Mouse (Mus musculus) heart, adult 9 months (tissue): Measurements from ENCODE around the gene Igf2bp3.

Source experiments
- DNase-seq, 2 experiments: peaks; one replicate each; pipeline ENCODE4 v3.0.0; 2022; ENCODE audit warnings: low spot score in 2 of 2

Igf2bp3 gene

DNA sequence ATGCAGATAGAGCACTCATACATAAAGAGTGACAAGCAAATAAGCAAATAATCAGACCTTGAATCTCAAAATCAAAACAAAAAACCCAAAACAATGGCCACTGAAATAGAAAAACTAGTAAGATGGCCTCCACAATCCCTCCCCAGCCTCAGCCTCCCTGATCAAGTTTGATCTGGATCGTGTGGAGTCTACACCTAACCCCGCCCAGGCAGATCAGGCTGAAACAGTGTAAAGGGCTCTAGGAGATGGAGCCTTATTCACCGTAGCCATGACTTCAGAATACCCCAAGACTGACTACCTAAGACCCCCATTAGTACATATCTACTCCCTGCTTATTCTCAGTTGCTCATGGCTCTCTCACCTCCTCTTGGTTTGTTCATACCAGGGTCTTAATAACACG, 41.1 kb downstream of the Igf2bp3 start:
- no peak for DNase-seq

DNA sequence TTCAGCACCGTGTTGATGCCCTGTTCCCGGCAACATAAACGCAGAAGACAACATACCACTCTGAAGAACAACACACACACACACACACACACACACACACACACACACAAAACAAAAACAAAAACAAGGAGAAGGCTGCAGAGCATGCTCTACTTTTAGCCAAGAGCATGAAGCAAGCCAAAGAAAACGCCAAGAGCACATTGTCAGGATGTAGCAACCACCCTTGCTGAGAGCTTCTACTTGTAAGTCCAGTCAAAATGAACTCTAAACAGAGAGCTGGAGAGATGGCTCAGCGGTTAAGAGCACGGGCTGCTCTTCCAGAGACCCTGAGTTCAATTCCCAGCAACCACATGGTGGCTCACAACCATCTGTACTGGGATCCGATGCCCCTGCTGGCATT, 41.5 kb downstream of the Igf2bp3 start:
- DNase-seq: no peak

GRCm38 (mm10) chr6:49171216-49171615, 43.5 kb downstream of the Igf2bp3 start:
- no peak for DNase-seq

DNA sequence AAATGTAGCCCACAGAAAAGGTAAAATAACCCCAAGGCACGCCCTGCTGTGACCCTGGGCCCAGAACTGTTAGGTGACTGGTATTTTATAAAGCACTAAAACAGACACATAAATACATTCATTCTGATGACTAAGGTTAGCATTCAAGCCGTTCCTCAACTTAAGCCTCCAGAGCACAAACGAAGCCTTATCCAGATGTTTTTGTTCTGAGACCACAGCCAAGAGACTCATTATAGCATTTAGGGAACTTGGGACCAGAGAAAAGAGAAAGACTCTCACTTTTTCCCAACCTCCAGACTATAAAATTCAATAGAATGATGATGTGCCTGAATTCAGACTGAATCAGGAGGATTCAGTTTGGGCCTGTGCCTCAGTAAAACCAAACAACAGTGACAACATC, 46.1 kb downstream of the Igf2bp3 start:
- DNase-seq: no peak

- DNase-seq: no peak
Measured at GRCm38 (mm10) chr6:49167406-49167805, 47.4 kb downstream of the Igf2bp3 start.

- no peak for DNase-seq
Measured at GRCm38 (mm10) chr6:49166318-49166717, 48.4 kb downstream of the Igf2bp3 start.

DNA sequence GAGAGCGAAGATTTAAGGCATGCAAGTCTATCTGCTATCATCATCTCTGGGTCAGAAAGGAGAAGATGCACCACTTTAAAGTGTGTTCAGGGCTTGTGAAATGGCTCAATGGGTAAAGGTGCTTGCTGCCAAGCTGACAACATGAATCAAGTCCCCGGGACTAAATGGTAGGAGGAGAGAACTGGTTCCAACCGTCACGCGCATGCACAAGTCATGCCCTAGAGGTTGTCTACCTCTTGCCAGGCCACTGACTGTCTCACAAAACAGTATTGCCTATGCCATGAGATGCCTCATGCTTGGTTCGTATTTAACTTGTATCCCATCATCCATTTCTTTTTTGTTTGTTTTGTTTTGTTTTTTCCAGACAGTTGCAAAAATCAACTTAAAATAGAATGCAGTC, 48.9 kb downstream of the Igf2bp3 start:
- no peak for DNase-seq

- no peak for DNase-seq
Measured at GRCm38 (mm10) chr6:49165101-49165500, 49.7 kb downstream of the Igf2bp3 start.

- no peak for DNase-seq
Measured at GRCm38 (mm10) chr6:49164701-49165100, 50.1 kb downstream of the Igf2bp3 start.

DNA sequence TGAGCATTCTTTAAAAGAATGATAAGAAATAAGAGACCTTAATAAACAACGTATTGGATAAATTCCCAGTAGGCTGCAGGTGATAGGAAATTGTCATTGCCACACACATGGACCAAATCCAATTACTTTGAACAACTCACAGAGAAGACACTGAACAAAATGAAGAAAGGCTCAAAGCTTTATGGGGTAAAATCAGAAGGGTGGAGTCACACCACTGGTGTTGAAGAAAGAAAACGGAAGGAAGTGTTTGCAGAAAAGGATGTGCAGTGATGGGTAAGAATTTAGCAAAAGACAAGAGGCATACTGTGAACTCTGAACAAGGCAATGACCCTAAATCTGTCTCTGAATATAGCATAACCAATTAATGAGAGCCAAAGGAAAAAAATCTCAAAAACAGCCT, 54.8 kb downstream of the Igf2bp3 start:
- DNase-seq: no peak

- DNase-seq: no peak
Measured at GRCm38 (mm10) chr6:49156826-49157175, 58.0 kb downstream of the Igf2bp3 start.

DNA sequence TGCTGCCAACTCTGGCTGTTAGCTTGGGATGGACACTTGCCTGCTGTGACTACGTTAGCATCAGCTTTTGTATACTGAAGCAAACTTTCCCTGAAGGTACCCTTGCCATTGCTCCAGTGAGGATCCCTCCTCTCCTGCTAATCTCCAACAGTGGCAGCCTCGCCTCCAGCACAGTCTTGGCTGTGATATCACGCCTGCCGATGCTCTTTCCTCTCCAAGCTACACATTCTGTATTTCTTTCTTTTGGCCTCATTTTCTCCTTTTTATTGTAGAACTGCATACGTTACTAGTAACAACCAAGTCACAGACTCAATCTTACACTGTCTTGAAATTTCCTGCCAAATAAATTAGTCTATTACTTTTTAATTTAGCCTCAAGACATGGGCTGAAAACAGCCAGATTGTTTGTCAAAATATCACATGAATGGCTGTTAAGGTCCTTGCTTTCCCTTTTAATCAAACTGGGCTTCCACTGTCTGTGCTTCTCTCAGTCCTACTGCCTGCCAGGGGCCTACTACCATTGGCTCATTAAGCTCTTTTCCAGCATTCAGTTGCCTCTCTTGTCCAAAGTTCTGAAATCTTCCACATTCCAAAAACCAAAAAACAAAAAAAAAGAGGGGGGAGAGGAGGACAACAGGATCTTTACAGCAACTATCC, 58.5 kb downstream of the Igf2bp3 start:
- DNase-seq: no peak

DNA sequence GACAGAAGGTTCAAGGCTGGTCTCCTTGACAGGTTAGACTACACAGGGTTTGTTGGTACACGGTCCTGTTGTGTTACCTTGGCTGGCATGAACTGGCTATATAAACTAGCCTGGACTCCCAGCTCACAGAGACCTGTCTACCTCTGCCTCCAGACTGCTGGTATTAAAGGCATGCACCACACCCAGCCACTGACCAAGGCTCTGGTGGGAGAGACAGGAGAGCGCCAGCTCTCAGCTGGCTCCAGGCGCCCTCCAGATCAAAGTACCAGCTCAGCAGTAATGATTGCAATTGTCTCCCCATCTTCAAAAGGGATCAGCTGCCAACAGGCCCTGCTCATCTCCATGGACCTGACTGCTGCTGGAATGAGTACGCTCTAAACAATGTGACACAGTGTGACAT, 63.3 kb downstream of the Igf2bp3 start:
- DNase-seq: no peak

GRCm38 (mm10) chr6:49150349-49151229, 64.2 kb downstream of the Igf2bp3 start:
- no peak for DNase-seq

GRCm38 (mm10) chr6:49149202-49149930, 65.4 kb downstream of the Igf2bp3 start:
- no peak for DNase-seq

DNA sequence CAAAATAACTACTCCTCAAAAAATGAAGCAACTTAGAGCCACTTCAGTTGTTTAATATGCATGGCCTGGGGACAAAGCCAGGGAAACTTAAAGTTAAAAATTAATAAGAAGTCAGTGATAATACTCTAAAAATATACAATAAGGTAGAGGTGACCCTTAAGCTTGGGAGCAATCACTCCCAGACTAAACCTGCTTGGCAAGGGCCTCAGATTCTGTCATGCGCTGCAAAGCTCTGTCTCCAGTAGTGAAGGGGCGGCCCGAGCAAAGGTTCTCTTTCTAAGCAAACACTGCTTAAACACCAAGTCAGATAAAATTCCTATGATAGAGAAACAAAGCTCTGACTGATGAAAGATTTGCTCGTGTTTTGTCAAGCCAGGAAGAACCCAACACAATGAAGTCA, 66.0 kb downstream of the Igf2bp3 start:
- DNase-seq: no peak

DNA sequence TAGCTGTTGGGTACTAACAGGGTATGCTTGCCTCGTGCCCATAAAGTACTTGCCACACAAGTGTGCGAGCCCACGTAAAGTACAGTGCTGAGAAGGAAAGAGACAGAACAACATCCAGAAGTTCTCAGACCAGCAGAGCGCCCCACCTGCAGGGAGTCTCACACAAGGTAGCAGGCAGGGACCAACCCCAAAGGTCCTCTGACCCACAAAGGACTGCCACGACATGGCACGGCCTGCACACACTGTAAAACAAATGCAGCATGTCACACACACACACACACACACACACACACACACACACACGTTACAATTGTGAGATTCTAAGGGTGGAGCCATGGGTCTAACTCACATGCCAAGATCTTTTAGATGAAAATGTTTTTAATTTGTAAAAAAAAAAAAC, 66.4 kb downstream of the Igf2bp3 start:
- no peak for DNase-seq

GRCm38 (mm10) chr6:49146461-49146860, 68.3 kb downstream of the Igf2bp3 start:
- no peak for DNase-seq

- peak in 1 of 2 experiments; percentile 3 for DNase-seq
Measured at GRCm38 (mm10) chr6:49142428-49142827, 72.3 kb downstream of the Igf2bp3 start.

DNA sequence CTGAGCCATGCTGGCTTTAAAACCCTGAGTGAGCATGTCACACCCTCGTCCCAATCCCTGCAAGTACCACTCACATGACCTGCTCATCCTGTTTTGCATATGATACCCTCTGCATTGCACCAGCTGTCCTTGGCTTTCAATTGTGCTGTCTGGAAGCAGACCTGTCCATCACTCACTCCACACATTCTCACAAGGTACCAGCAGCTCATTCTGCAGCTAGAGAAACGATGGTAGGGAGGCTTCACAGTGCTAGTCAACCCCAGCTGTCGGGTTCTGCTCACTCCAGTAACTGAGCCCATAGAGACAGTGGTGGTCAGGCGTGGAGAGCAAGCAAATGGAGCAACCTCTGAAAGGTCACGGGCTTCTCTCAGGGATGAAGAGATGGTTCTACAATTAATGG, 73.6 kb downstream of the Igf2bp3 start:
- no peak for DNase-seq

DNA sequence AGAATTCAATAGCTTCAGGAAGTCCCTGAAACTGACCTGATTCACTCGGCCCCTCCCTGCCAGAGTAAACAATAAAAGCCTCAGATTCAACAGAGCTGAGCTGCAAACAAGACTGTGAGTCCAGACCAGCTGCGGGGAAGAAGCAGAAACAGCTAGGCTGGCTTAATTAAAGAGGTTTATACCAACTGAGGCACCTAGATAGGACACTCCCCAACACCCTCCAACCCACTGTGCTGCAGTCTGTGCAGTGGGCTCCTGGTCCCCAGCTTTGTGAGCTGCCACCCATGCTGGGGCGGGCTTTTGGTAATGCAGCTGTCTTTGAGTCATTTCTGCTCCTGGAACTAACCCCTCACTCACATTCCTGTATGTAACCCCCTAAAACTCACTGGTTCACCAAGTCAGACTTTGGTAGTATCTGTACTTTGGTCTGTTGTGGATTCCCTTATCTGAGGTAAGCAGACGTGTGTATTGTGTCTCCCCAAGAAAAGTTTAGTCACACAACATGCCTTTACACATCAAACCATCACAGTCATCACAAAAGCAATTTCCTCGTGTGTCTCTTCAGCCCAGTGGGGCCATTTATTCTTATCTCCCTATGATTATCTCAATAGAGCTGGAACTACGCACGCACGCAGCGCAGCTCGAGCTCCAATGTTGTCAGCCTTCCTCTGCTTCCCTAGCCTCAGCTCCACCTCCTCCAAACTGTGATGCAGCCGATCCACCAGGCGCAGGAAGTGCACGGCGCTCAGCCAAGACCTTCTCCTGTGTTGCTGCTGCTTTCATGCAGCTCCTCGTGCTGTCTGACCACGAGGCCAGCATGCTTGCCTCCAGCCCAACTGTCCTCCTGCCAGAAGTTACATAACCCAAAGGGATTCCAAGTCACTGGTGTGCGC, 76.4 kb downstream of the Igf2bp3 start:
- DNase-seq: peak; percentile 11 to 12

- DNase-seq: no peak
Measured at GRCm38 (mm10) chr6:49136739-49137138, 78.0 kb downstream of the Igf2bp3 start.
